In the genomic region with DNA sequence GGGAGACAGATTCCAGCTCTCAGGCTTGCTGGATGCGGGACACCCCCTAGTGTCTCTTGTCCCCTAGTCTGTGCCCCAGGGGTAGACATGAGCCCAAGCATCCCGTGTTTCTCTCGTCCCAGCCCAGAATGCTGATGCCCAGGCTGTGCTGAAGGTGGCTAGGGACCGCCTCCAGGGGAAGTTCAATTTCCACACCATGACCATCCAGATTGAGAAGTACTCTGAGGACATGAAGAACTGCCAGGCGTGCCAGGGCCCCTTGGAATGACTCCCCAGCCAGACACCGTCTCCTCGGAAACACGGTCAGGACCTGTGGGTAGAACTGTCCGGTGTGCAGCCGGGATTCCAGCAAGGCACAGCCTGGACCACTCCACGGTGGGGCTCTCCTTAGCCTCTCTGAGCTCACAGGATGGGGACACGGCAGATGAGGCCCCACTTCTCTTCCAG, we compare ENCODE assay signal across 20 mouse cellular contexts. TPM values are rescaled to one million over a fixed set of nuclear protein-coding genes. Genes with fewer than 3 reads are reported as not detected.
DNase-seq lines count a peak whose midpoint lies in the region; ATAC-seq and TF ChIP-seq lines count a peak whose summit lies in the region.
"Had no signal": no experiment of that assay in that cellular context is flagged by ENCODE, and none has a peak within 500 bp of the region (broad histone marks: within the 10 kb centered on the region; RNA-seq: fewer than 3 reads in every experiment).

No protein-coding gene starts in this region.

- intact Hi-C loops in heart, adult 2 months (cut with DNase I), result no loop called here

- no peak for TF ChIP-seq CTCF in heart, adult 2 months (IDR thresholded peaks at IDR 0.05)
- no peak for TF ChIP-seq CTCF in CH12.LX (conservative IDR thresholded peaks at IDR 0.05 in 1 of 2, IDR thresholded peaks at IDR 0.05 in 1 of 2; ENCODE audit: low read depth in 2 of 2, low read length in 2 of 2)

- no peak for TF ChIP-seq RAD21 in CH12.LX (IDR thresholded peaks at IDR 0.05; ENCODE audit: low read depth, low read length)

- H3K4me3 ChIP-seq in heart, embryonic 10.5 days, result no peak overlapping the region
- no peak overlapping the region for H3K4me3 ChIP-seq in heart, adult 2 months
- no peak overlapping the region for H3K4me3 ChIP-seq in kidney, embryonic 15.5 days (replicated peaks)
- peak overlapping the region; percentile 61 to 64 (median 64) for H3K4me3 ChIP-seq in CH12.LX (replicated peaks in 1 of 3; ENCODE audit: low read depth in 2 of 3, low read length in 2 of 3, poor library complexity in 1 of 3)
- H3K4me3 ChIP-seq in intestine, embryonic 15.5 days (replicated peaks), result no peak overlapping the region
- H3K4me3 ChIP-seq: forebrain, embryonic 13.5 days; liver, embryonic 12.5 days had no signal

- 73% methylated on average over 12 of the region's 12 CpGs for WGBS in heart, embryonic 10.5 days
- 80% methylated on average over 12 of the region's 12 CpGs for WGBS in heart, adult 2 months
- WGBS in kidney, embryonic 15.5 days, result 74% methylated on average over 12 of the region's 12 CpGs
- 74% methylated on average over 12 of the region's 12 CpGs for WGBS in intestine, embryonic 15.5 days

- DNase-seq in heart, embryonic 10.5 days (ENCODE audit: low spot score), result no peak
- DNase-seq in heart, adult 2 months, result no peak
- no peak for DNase-seq in kidney, postnatal 14 days
- peak; percentile 62 for DNase-seq in CH12.LX (ENCODE audit: extremely low read depth)
- DNase-seq in thymus, postnatal 14 days, result no peak
- DNase-seq: adrenal gland, adult 8-10 months; cerebellum, adult 8-10 months; lung, postnatal 36 days; retina, postnatal 1 day; thymus, postnatal 4 days had no signal

- no peaks in the 10 kb centered on the region for H3K9me3 ChIP-seq in heart, embryonic 10.5 days
- no peaks in the 10 kb centered on the region for H3K9me3 ChIP-seq in kidney, embryonic 15.5 days (replicated peaks)
- peaks cover 9% of the 10 kb centered on the region for H3K9me3 ChIP-seq in CH12.LX (replicated peaks; ENCODE audit: low read length)
- H3K9me3 ChIP-seq in intestine, embryonic 15.5 days, result no peaks in the 10 kb centered on the region
- H3K9me3 ChIP-seq: forebrain, embryonic 13.5 days; liver, embryonic 12.5 days had no signal

- dilution Hi-C loops in CH12.LX (cut with MboI; ENCODE audit: extremely low pct_ligation_motif_present, extremely low pct_unique_long_range_greater_than_20kb, low sequenced_read_pairs), result no loop called here

- in situ Hi-C loops in CH12.LX (cut with MboI; ENCODE audit: low pct_ligation_motif_present, low pct_unique_long_range_greater_than_20kb, low sequenced_read_pairs), result loop anchor here (5.0 kb wide), 1 partner anchor 45 kb away; no protein-coding TSS in a partner anchor

- no peak for TF ChIP-seq POLR2A in heart, adult 2 months (IDR thresholded peaks at IDR 0.05; ENCODE audit: insufficient read depth, low read depth, low read length)
- TF ChIP-seq POLR2A in CH12.LX (IDR thresholded peaks at IDR 0.05; ENCODE audit: low read depth, low read length), result peak; percentile 42

- H3K9ac ChIP-seq in heart, adult 2 months (ENCODE audit: low read depth, low read length), result no peak overlapping the region
- no peak overlapping the region for H3K9ac ChIP-seq in kidney, embryonic 15.5 days
- H3K9ac ChIP-seq in CH12.LX (ENCODE audit: insufficient read depth, low read depth), result peak overlapping the region; percentile 45
- H3K9ac ChIP-seq in intestine, embryonic 15.5 days, result no peak overlapping the region
- H3K9ac ChIP-seq: forebrain, embryonic 13.5 days; liver, embryonic 12.5 days; lung, embryonic 14.5 days had no signal

- ATAC-seq in kidney, embryonic 15.5 days (replicated peaks; ENCODE audit: low FRiP score), result no peak
- ATAC-seq in intestine, embryonic 15.5 days, result no peak
- ATAC-seq: forebrain, embryonic 13.5 days; hindbrain, embryonic 16.5 days; liver, embryonic 12.5 days had no signal

- H3K27me3 ChIP-seq in heart, embryonic 10.5 days (ENCODE audit: insufficient read depth, poor library complexity, severe bottlenecking), result peaks cover 12% of the 10 kb centered on the region; the same call in 1 of the 2 replicates
- H3K27me3 ChIP-seq in heart, adult 2 months (ENCODE audit: control insufficient read depth, insufficient read depth, low read length), result no peaks in the 10 kb centered on the region
- H3K27me3 ChIP-seq in kidney, embryonic 15.5 days, result peaks cover 2% of the 10 kb centered on the region
- no peaks in the 10 kb centered on the region for H3K27me3 ChIP-seq in CH12.LX (replicated peaks)
- no peaks in the 10 kb centered on the region for H3K27me3 ChIP-seq in intestine, embryonic 15.5 days (replicated peaks)
- H3K27me3 ChIP-seq: forebrain, embryonic 13.5 days had no signal

- H3K79me2 ChIP-seq in heart, adult 2 months (replicated peaks; ENCODE audit: control insufficient read depth, insufficient read depth, low read length), result no peaks in the 10 kb centered on the region
- no peaks in the 10 kb centered on the region for H3K79me2 ChIP-seq in CH12.LX (replicated peaks; ENCODE audit: control insufficient read depth, extremely low read depth, insufficient read depth, poor library complexity, severe bottlenecking)

- H3K4me2 ChIP-seq in kidney, embryonic 15.5 days, result no peak overlapping the region
- H3K4me2 ChIP-seq in CH12.LX (ENCODE audit: insufficient read depth, low read depth, poor library complexity, severe bottlenecking), result peak overlapping the region; percentile 99
- no peak overlapping the region for H3K4me2 ChIP-seq in intestine, embryonic 15.5 days (replicated peaks)
- H3K4me2 ChIP-seq: forebrain, embryonic 13.5 days; liver, embryonic 12.5 days; lung, embryonic 14.5 days had no signal

- peak overlapping the region; percentile 84 for H3K27ac ChIP-seq in heart, embryonic 10.5 days
- no peak overlapping the region for H3K27ac ChIP-seq in heart, adult 2 months
- H3K27ac ChIP-seq in kidney, embryonic 15.5 days, result 0 out of 2 replicates have a peak overlapping the region, but pooled peaks have one; percentile 18
- peak overlapping the region; percentile 84 for H3K27ac ChIP-seq in CH12.LX (ENCODE audit: insufficient read depth, low read depth)
- H3K27ac ChIP-seq in intestine, embryonic 15.5 days, result peak overlapping the region; percentile 1; the same call in 1 of the 2 replicates
- H3K27ac ChIP-seq: forebrain, embryonic 13.5 days; liver, embryonic 12.5 days had no signal

- TF ChIP-seq EP300 in heart, adult 2 months (IDR thresholded peaks at IDR 0.05; ENCODE audit: insufficient read depth, low read depth, low read length), result no peak
- no peak for TF ChIP-seq EP300 in CH12.LX (IDR thresholded peaks at IDR 0.05; ENCODE audit: low read length)

- peaks cover 63% of the 10 kb centered on the region for H3K4me1 ChIP-seq in heart, embryonic 10.5 days
- peaks cover 8% of the 10 kb centered on the region for H3K4me1 ChIP-seq in heart, adult 2 months (ENCODE audit: control insufficient read depth, insufficient read depth, low read length)
- peaks cover 50% of the 10 kb centered on the region for H3K4me1 ChIP-seq in kidney, embryonic 15.5 days
- H3K4me1 ChIP-seq in CH12.LX (ENCODE audit: control insufficient read depth in 1 of 2, insufficient read depth in 2 of 2), result peaks cover 27 to 51% of the 10 kb centered on the region in 2 experiments
- H3K4me1 ChIP-seq in intestine, embryonic 15.5 days (replicated peaks), result peaks cover 43% of the 10 kb centered on the region

- no peaks in the 10 kb centered on the region for H3K36me3 ChIP-seq in heart, embryonic 10.5 days
- no peaks in the 10 kb centered on the region for H3K36me3 ChIP-seq in heart, adult 2 months (ENCODE audit: control insufficient read depth, insufficient read depth, low read length)
- H3K36me3 ChIP-seq in kidney, embryonic 15.5 days, result no peaks in the 10 kb centered on the region
- H3K36me3 ChIP-seq in CH12.LX (replicated peaks in 1 of 2; ENCODE audit: control insufficient read depth in 1 of 2, insufficient read depth in 1 of 2, low read length in 1 of 2), result peaks cover 0 to 13% of the 10 kb centered on the region in 2 experiments
- H3K36me3 ChIP-seq in intestine, embryonic 15.5 days, result no peaks in the 10 kb centered on the region
- H3K36me3 ChIP-seq: liver, embryonic 12.5 days had no signal

RNA-seq across cellular contexts. Expression of a gene that starts 9.3 kb away (rescaled TPM):
- 0.09 and 0.36 TPM in 2 replicates for polyA plus RNA-seq in heart, embryonic 10.5 days (2016; fragmentation: Nextera tagmentation; extraction: Ambion mirVana)
- total RNA-seq in heart, adult 2 months (2021), result under 1 TPM; 0.45 to 0.65 TPM
- polyA plus RNA-seq in heart, adult 2 months (2012; rRNA removed), result 0.12 and 0.35 TPM in 2 replicates
- 0.73 and 1.1 TPM in 2 replicates for polyA plus RNA-seq in kidney, embryonic 15.5 days (2015; fragmentation: Nextera tagmentation; extraction: Ambion mirVana)
- total RNA-seq in CH12.LX (2012; rRNA removed), result 8.9 and 9.7 TPM in 2 replicates
- total RNA-seq in CH12.LX (2014; rRNA removed), result 4.5 and 5.1 TPM in 2 replicates
- 22.4 and 23.6 TPM in 2 replicates for polyA plus RNA-seq in CH12.LX (2012; ENCODE audit: insufficient read length, low read depth)
- polyA plus RNA-seq in intestine, embryonic 15.5 days (2015; fragmentation: Nextera tagmentation; extraction: Ambion mirVana), result 4.4 and 4.5 TPM in 2 replicates
- total RNA-seq: layer of hippocampus, postnatal 10 days; megakaryocyte-erythroid progenitor cell, adult 5-6 weeks; midbrain, postnatal 0 days had no signal
- polyA plus RNA-seq: forebrain, embryonic 13.5 days; limb, embryonic 11.5 days; liver, embryonic 12.5 days had no signal

RNA-seq across cellular contexts. Expression of a gene that starts 31.4 kb away (rescaled TPM):
- polyA plus RNA-seq in heart, embryonic 10.5 days (2016; fragmentation: Nextera tagmentation; extraction: Ambion mirVana), result 1.9 and 2.8 TPM in 2 replicates
- 10 to 100 TPM; 18.0 to 19.6 TPM for total RNA-seq in heart, adult 2 months (2021)
- polyA plus RNA-seq in heart, adult 2 months (2012; rRNA removed), result 23.7 and 24.4 TPM in 2 replicates
- polyA plus RNA-seq in kidney, embryonic 15.5 days (2015; fragmentation: Nextera tagmentation; extraction: Ambion mirVana), result 0.33 and 0.53 TPM in 2 replicates
- 1.0 and 4.5 TPM in 2 replicates for total RNA-seq in CH12.LX (2012; rRNA removed)
- total RNA-seq in CH12.LX (2014; rRNA removed), result 0.36 and 0.54 TPM in 2 replicates
- polyA plus RNA-seq in CH12.LX (2012; ENCODE audit: insufficient read length, low read depth), result 1.6 TPM in 2 replicates
- 1.4 and 1.5 TPM in 2 replicates for polyA plus RNA-seq in intestine, embryonic 15.5 days (2015; fragmentation: Nextera tagmentation; extraction: Ambion mirVana)
- total RNA-seq: megakaryocyte-erythroid progenitor cell, adult 5-6 weeks had no signal

RNA-seq across cellular contexts. Expression of a gene that starts 37.4 kb away (rescaled TPM):
- polyA plus RNA-seq in heart, embryonic 10.5 days (2016; fragmentation: Nextera tagmentation; extraction: Ambion mirVana), result 47.5 and 77.0 TPM in 2 replicates
- 100 to 1,000 TPM; 209 to 210 TPM for total RNA-seq in heart, adult 2 months (2021)
- polyA plus RNA-seq in heart, adult 2 months (2012; rRNA removed), result 142 and 215 TPM in 2 replicates
- polyA plus RNA-seq in kidney, embryonic 15.5 days (2015; fragmentation: Nextera tagmentation; extraction: Ambion mirVana), result 3.7 and 4.4 TPM in 2 replicates
- total RNA-seq in CH12.LX (2012; rRNA removed) (0.25 TPM in 1 of 2 replicates, not detected in the other), CH12.LX (2014; rRNA removed) (0.16 TPM in 1 of 2 replicates, not detected in the other)
- polyA plus RNA-seq in CH12.LX (2012; ENCODE audit: insufficient read length, low read depth), result 0.38 and 0.49 TPM in 2 replicates
- polyA plus RNA-seq in intestine, embryonic 15.5 days (2015; fragmentation: Nextera tagmentation; extraction: Ambion mirVana), result 0.68 and 1.0 TPM in 2 replicates
- total RNA-seq: adrenal gland, adult 8-10 months; megakaryocyte-erythroid progenitor cell, adult 5-6 weeks had no signal
- polyA plus RNA-seq: forebrain, embryonic 13.5 days; lung, embryonic 14.5 days had no signal

RNA-seq across cellular contexts. Expression of a gene that starts 43.8 kb away (rescaled TPM):
- polyA plus RNA-seq in heart, embryonic 10.5 days (2016; fragmentation: Nextera tagmentation; extraction: Ambion mirVana), result 8.0 and 9.6 TPM in 2 replicates
- total RNA-seq in heart, adult 2 months (2021), result 10 to 100 TPM in 1 of 2 experiments, 1 to 10 TPM in 1; 6.4 to 11.0 TPM
- 11.7 and 17.8 TPM in 2 replicates for polyA plus RNA-seq in heart, adult 2 months (2012; rRNA removed)
- polyA plus RNA-seq in kidney, embryonic 15.5 days (2015; fragmentation: Nextera tagmentation; extraction: Ambion mirVana), result 14.0 and 15.7 TPM in 2 replicates
- total RNA-seq in CH12.LX (2012; rRNA removed) (10.5 and 10.7 TPM in 2 replicates), CH12.LX (2014; rRNA removed) (8.9 and 10.6 TPM in 2 replicates)
- polyA plus RNA-seq in CH12.LX (2012; ENCODE audit: insufficient read length, low read depth), result 9.1 and 10.4 TPM in 2 replicates
- polyA plus RNA-seq in intestine, embryonic 15.5 days (2015; fragmentation: Nextera tagmentation; extraction: Ambion mirVana), result 42.4 and 42.6 TPM in 2 replicates

Comparison
In these comparisons a context has a peak if more than half of its experiments do, and no peak if none do; other contexts are left out.
1. H3K4me3 ChIP-seq: peak in CH12.LX (3 of 3); none in heart, embryonic 10.5 days (single experiment), heart, adult 2 months (single experiment), kidney, embryonic 15.5 days (single experiment) and intestine, embryonic 15.5 days (single experiment).